Mouse (Mus musculus) C2C12 (cell line): ENCODE data around the gene Mtfr1l.

ENCODE experiments used
- CTCF ChIP-seq: IDR thresholded peaks from one replicate; pipeline ENCODE4 v1.5.1; 2011; ENCODE audit not compliant: control insufficient read depth, insufficient read depth, insufficient read length
- MYOG ChIP-seq: IDR thresholded peaks from one replicate; pipeline ENCODE4 v1.6.1; 2011; ENCODE audit not compliant: control insufficient read depth, insufficient read length; ENCODE audit errors: extremely low read depth
- USF1 ChIP-seq: IDR thresholded peaks from one replicate; pipeline ENCODE4 v1.6.1; 2011; ENCODE audit warnings: low read depth, mild to moderate bottlenecking, control low read depth, moderate library complexity

GRCm38 (mm10) chr4:134511730-134512129, 23.5 kb downstream of the Mtfr1l start:
- TF ChIP-seq USF1 = no peak
- TF ChIP-seq CTCF = no peak
- no peak for TF ChIP-seq MYOG
